In the genomic region with DNA sequence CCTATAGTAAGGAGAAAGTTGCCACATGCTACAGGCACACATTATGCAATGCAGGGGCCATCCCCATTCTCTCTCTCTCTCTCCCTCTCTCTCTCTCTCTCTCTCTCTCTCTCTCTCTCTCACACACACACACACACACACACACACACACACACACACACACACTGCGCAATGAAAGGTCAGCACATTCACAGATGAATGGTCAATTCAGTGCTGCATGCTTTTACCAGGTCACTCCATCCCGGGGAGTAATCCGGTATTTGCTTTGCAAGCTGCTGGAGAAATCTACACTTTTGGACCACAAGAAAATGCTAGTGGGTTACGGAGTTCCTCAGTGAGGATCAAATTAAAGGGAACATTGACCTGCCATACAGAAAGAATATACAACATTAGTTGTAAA, we compare ENCODE assay signal across 11 mouse cellular contexts.
DNase-seq lines count a peak whose midpoint lies in the region.
"Had no signal": no experiment of that assay in that cellular context is flagged by ENCODE, and none has a peak within 500 bp of the region (broad histone marks: within the 10 kb centered on the region; RNA-seq: fewer than 3 reads in every experiment).

No protein-coding gene starts in this region.

- DNase-seq in cerebellum, adult 9-11 months = peak; percentile 58
- no peak for DNase-seq in cerebellum, adult 11-12 months
- DNase-seq in brain, adult 2 months (ENCODE audit: low read depth, low spot score) = peak; percentile 80
- DNase-seq in cerebellum, postnatal 14 days = peak; percentile 41 to 49
- peak; percentile 84 for DNase-seq in retina, postnatal 1 day
- DNase-seq in adrenal gland, postnatal 25 days = no peak
- no peak for DNase-seq in kidney, postnatal 10 days
- DNase-seq: adrenal gland, adult 8-10 months; gastrocnemius, postnatal 36 days; heart, adult 11 months; heart, postnatal 4 days had no signal

Comparison
In these comparisons a context has a peak if more than half of its experiments do, and no peak if none do; other contexts are left out.
1. DNase-seq: peak in cerebellum, adult 9-11 months (single experiment), brain, adult 2 months (single experiment), cerebellum, postnatal 14 days (2 of 2) and retina, postnatal 1 day (single experiment); none in cerebellum, adult 11-12 months (single experiment), adrenal gland, postnatal 25 days (single experiment) and kidney, postnatal 10 days (single experiment).